Mouse (Mus musculus) testis, adult 2 months (tissue): Measurements from ENCODE around the gene Arf1.

Experiments
- CTCF ChIP-seq: fragments of 200-500 bp; IDR thresholded peaks from 2 replicates; pipeline ENCODE4 v1.5.1; 2012; ENCODE audit warnings: low read depth, mild to moderate bottlenecking, inconsistent platforms, low read length, moderate library complexity; ENCODE audit not compliant: control insufficient read depth, insufficient read depth, insufficient replicate concordance
- POLR2A ChIP-seq: fragments of 200-500 bp; IDR thresholded peaks from 2 replicates; pipeline ENCODE4 v1.6.1; 2012; ENCODE audit warnings: low read depth, mild to moderate bottlenecking, inconsistent platforms, low read length, moderate library complexity; ENCODE audit not compliant: control insufficient read depth

- TF ChIP-seq POLR2A (peak; percentile 90), CTCF (no peak)
Observed at GRCm38 (mm10) chr11:59163255-59164236, 64.5 kb downstream of the Arf1 start, which contains the start of gene Iba57.
